Mouse (Mus musculus): ENCODE measurements around the gene Whrn.

Gene Whrn

GRCm38 (mm10) chr4:63444362-63445066 is 51.3 kb downstream of the Whrn start:
- no peak for DNase-seq (ENCODE audit: low spot score)

GRCm38 (mm10) chr4:63443101-63443500 is 52.7 kb downstream of the Whrn start:
- DNase-seq (ENCODE audit: low spot score) = no peak

GRCm38 (mm10) chr4:63441616-63442015 is 54.2 kb downstream of the Whrn start:
- no peak for DNase-seq (ENCODE audit: low spot score)

- no peak for DNase-seq (ENCODE audit: low spot score)
These were observed 55.5 kb downstream of the Whrn start for GRCm38 (mm10) chr4:63440262-63440661.

GRCm38 (mm10) chr4:63437968-63438367 is 57.8 kb downstream of the Whrn start:
- DNase-seq (ENCODE audit: low spot score) = no peak

- no peak for DNase-seq (ENCODE audit: low spot score)
These were observed 58.5 kb downstream of the Whrn start for GRCm38 (mm10) chr4:63437119-63437815.

GRCm38 (mm10) chr4:63435402-63435801 is 60.4 kb downstream of the Whrn start:
- DNase-seq (ENCODE audit: low spot score) = no peak

- no peak for DNase-seq (ENCODE audit: low spot score)
These were observed 64.7 kb downstream of the Whrn start for GRCm38 (mm10) chr4:63431098-63431497.

GRCm38 (mm10) chr4:63430357-63430756 is 65.4 kb downstream of the Whrn start:
- no peak for DNase-seq (ENCODE audit: low spot score)

GRCm38 (mm10) chr4:63426308-63426707 is 69.5 kb downstream of the Whrn start:
- DNase-seq (ENCODE audit: low spot score) = no peak

- DNase-seq (ENCODE audit: low spot score) = no peak
These were observed 72.0 kb downstream of the Whrn start for GRCm38 (mm10) chr4:63423811-63424210.

- DNase-seq (ENCODE audit: low spot score) = no peak
These were observed 72.6 kb downstream of the Whrn start for GRCm38 (mm10) chr4:63423231-63423630.

GRCm38 (mm10) chr4:63420143-63420920 is 75.5 kb downstream of the Whrn start:
- no peak for DNase-seq (ENCODE audit: low spot score)

- DNase-seq (ENCODE audit: low spot score) = no peak
These were observed 77.5 kb downstream of the Whrn start for GRCm38 (mm10) chr4:63418270-63418669.

- DNase-seq (ENCODE audit: low spot score) = peak; percentile 37
These were observed 78.4 kb downstream of the Whrn start for GRCm38 (mm10) chr4:63417318-63417957.

GRCm38 (mm10) chr4:63414951-63415350 is 80.8 kb downstream of the Whrn start:
- DNase-seq (ENCODE audit: low spot score) = no peak

GRCm38 (mm10) chr4:63411222-63411621 is 84.6 kb downstream of the Whrn start:
- DNase-seq (ENCODE audit: low spot score) = no peak

- peak; percentile 74 for DNase-seq (ENCODE audit: low spot score)
These were observed 85.2 kb downstream of the Whrn start for GRCm38 (mm10) chr4:63410583-63410934.

- no peak for DNase-seq (ENCODE audit: low spot score)
These were observed 85.7 kb downstream of the Whrn start for GRCm38 (mm10) chr4:63409908-63410582.

GRCm38 (mm10) chr4:63409317-63409907 is 86.4 kb downstream of the Whrn start:
- no peak for DNase-seq (ENCODE audit: low spot score)

- DNase-seq (ENCODE audit: low spot score) = no peak
These were observed 87.1 kb downstream of the Whrn start for GRCm38 (mm10) chr4:63408649-63409048.
